Mouse (Mus musculus): ENCODE measurements at regions not wholly inside any gene's neighbourhood (a gene's known extent, or its start where the extent isn't known, plus 50 kb on each side); places are given as distances from the start of the nearest gene placed in this dataset.
A peak's percentile ranks its signal among the peaks of the same experiment; 100 is the strongest.

DNA sequence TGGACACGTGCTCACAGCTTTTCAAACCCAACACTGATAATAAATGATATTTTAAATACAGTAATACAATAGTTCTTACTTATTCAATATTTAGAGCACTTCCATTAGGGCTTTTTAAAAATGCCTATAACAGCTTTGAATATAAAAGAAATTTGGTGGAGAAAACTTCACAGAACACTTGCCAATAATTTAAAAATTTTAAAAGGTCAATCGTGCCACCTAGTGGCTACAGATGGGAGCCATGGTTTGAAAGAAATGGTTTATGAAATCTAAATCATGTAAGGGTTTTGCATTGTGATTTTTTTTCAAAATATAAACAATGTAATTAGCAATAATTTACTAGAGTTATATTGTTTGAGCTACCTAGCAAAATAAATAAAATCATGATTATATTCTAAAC lies 541.6 kb downstream of the Arl4a start:
- DNase-seq (ENCODE audit: low read depth, low spot score), result no peak
- TF ChIP-seq ZC3H11A (IDR thresholded peaks at IDR 0.05; ENCODE audit: borderline replicate concordance, low read depth, low read length) (0 out of 2 replicates have a peak, but pooled peaks have one; percentile 24), ZNF384 (IDR thresholded peaks at IDR 0.05; ENCODE audit: low read depth, low read length) (no peak)
- Histone ChIP-seq H3K9me3 (ENCODE audit: control insufficient read depth, insufficient read depth, low read depth, low read length) (no peaks in the 10 kb centered on the region), H3K9ac (ENCODE audit: insufficient read depth, low read depth, low read length, poor library complexity, severe bottlenecking) (no peak overlapping the region), H3K4me1 (ENCODE audit: control insufficient read depth in 2 of 2, insufficient read depth in 2 of 2, low read length in 2 of 2, poor library complexity in 1 of 2) (no peaks in the 10 kb centered on the region), H3K27ac (ENCODE audit: insufficient read depth, low read depth, low read length, poor library complexity, severe bottlenecking) (no peak overlapping the region), H3K4me3 (ENCODE audit: insufficient read depth in 1 of 2, low read depth in 1 of 2, low read length in 2 of 2, poor library complexity in 1 of 2, severe bottlenecking in 1 of 2) (no peak overlapping the region), H3K36me3 (ENCODE audit: control insufficient read depth, insufficient read depth, low read length, poor library complexity, severe bottlenecking) (no peaks in the 10 kb centered on the region)
- in situ Hi-C loops (cut with MboI; ENCODE audit: low sequenced_read_pairs in 2 of 2, unreplicated experiment in 2 of 2), result loop anchor here (25.0 kb wide), 3 partner anchors 434 to 1359 kb away; no protein-coding TSS in a partner anchor

- Histone ChIP-seq H3K27ac (ENCODE audit: insufficient read depth, low read depth, low read length, poor library complexity, severe bottlenecking) (no peak overlapping the region), H3K4me3 (ENCODE audit: insufficient read depth in 1 of 2, low read depth in 1 of 2, low read length in 2 of 2, poor library complexity in 1 of 2, severe bottlenecking in 1 of 2) (no peak overlapping the region), H3K9ac (ENCODE audit: insufficient read depth, low read depth, low read length, poor library complexity, severe bottlenecking) (no peak overlapping the region), H3K9me3 (ENCODE audit: control insufficient read depth, insufficient read depth, low read depth, low read length) (no peaks in the 10 kb centered on the region), H3K36me3 (ENCODE audit: control insufficient read depth, insufficient read depth, low read length, poor library complexity, severe bottlenecking) (no peaks in the 10 kb centered on the region), H3K4me1 (ENCODE audit: control insufficient read depth in 2 of 2, insufficient read depth in 2 of 2, low read length in 2 of 2, poor library complexity in 1 of 2) (no peaks in the 10 kb centered on the region)
- in situ Hi-C loops (cut with MboI; ENCODE audit: low sequenced_read_pairs in 2 of 2, unreplicated experiment in 2 of 2), result loop anchor here (25.0 kb wide), 3 partner anchors 431 to 1356 kb away; no protein-coding TSS in a partner anchor
- no peak for DNase-seq (ENCODE audit: low read depth, low spot score)
- no peak for TF ChIP-seq ZNF384 (IDR thresholded peaks at IDR 0.05; ENCODE audit: low read depth, low read length)
- TF ChIP-seq MAFK (IDR thresholded peaks at IDR 0.05; ENCODE audit: insufficient read depth, low read depth, low read length), result 0 out of 2 replicates have a peak, but pooled peaks have one; percentile 31
- TF ChIP-seq CHD2 (IDR thresholded peaks at IDR 0.05; ENCODE audit: low read depth, low read length), result no peak
Observed at GRCm38 (mm10) chr12:39493578-39494218, 544.1 kb downstream of the Arl4a start.

- in situ Hi-C loops (cut with MboI; ENCODE audit: low sequenced_read_pairs in 2 of 2, unreplicated experiment in 2 of 2), result loop anchor here (25.0 kb wide), 3 partner anchors 431 to 1356 kb away; no protein-coding TSS in a partner anchor
- Histone ChIP-seq H3K9me3 (ENCODE audit: control insufficient read depth, insufficient read depth, low read depth, low read length) (no peaks in the 10 kb centered on the region), H3K4me1 (ENCODE audit: control insufficient read depth in 2 of 2, insufficient read depth in 2 of 2, low read length in 2 of 2, poor library complexity in 1 of 2) (no peaks in the 10 kb centered on the region), H3K27ac (ENCODE audit: insufficient read depth, low read depth, low read length, poor library complexity, severe bottlenecking) (no peak overlapping the region), H3K9ac (ENCODE audit: insufficient read depth, low read depth, low read length, poor library complexity, severe bottlenecking) (no peak overlapping the region), H3K4me3 (ENCODE audit: insufficient read depth in 1 of 2, low read depth in 1 of 2, low read length in 2 of 2, poor library complexity in 1 of 2, severe bottlenecking in 1 of 2) (no peak overlapping the region), H3K36me3 (ENCODE audit: control insufficient read depth, insufficient read depth, low read length, poor library complexity, severe bottlenecking) (no peaks in the 10 kb centered on the region)
- no peak for DNase-seq (ENCODE audit: low read depth, low spot score)
- TF ChIP-seq MAFK (IDR thresholded peaks at IDR 0.05; ENCODE audit: insufficient read depth, low read depth, low read length) (no peak), HCFC1 (IDR thresholded peaks at IDR 0.05; ENCODE audit: borderline replicate concordance, insufficient read depth, low read length) (no peak), ZC3H11A (IDR thresholded peaks at IDR 0.05; ENCODE audit: borderline replicate concordance, low read depth, low read length) (no peak), CHD2 (IDR thresholded peaks at IDR 0.05; ENCODE audit: low read depth, low read length) (no peak), ZNF384 (IDR thresholded peaks at IDR 0.05; ENCODE audit: low read depth, low read length) (no peak)
Observed at GRCm38 (mm10) chr12:39493114-39493513, 544.7 kb downstream of the Arl4a start.

DNA sequence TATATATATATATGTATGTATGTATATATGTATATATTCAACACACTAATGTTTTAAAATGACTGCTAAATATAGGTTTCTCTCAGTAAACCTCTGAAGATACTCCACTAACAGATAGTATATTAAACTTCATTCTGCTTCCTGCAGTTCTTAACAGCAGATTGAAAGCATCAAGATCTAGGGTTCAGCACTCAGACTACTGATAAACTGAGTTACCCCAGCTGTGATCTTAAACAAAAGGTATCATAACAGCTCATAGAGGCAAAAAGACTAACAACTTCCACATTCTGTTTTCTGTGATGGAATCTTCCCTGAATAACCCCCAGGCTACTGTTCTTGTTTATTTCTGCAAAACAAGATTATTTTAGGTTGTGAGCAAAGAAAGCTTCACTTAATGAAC lies 564.8 kb downstream of the Arl4a start:
- H3K9ac ChIP-seq (ENCODE audit: insufficient read depth, low read depth, low read length, poor library complexity, severe bottlenecking), result no peak overlapping the region
- no peaks in the 10 kb centered on the region for H3K9me3 ChIP-seq (ENCODE audit: control insufficient read depth, insufficient read depth, low read depth, low read length)
- H3K4me1 ChIP-seq (ENCODE audit: control insufficient read depth in 2 of 2, insufficient read depth in 2 of 2, low read length in 2 of 2, poor library complexity in 1 of 2), result no peaks in the 10 kb centered on the region
- no peak for DNase-seq (ENCODE audit: low read depth, low spot score)
- in situ Hi-C loops (cut with MboI; ENCODE audit: low sequenced_read_pairs in 2 of 2, unreplicated experiment in 2 of 2), result no loop called here
- H3K27ac ChIP-seq (ENCODE audit: insufficient read depth, low read depth, low read length, poor library complexity, severe bottlenecking), result no peak overlapping the region
- no peaks in the 10 kb centered on the region for H3K36me3 ChIP-seq (ENCODE audit: control insufficient read depth, insufficient read depth, low read length, poor library complexity, severe bottlenecking)
- TF ChIP-seq ZNF384 (IDR thresholded peaks at IDR 0.05; ENCODE audit: low read depth, low read length) (no peak), ZC3H11A (IDR thresholded peaks at IDR 0.05; ENCODE audit: borderline replicate concordance, low read depth, low read length) (no peak), HCFC1 (IDR thresholded peaks at IDR 0.05; ENCODE audit: borderline replicate concordance, insufficient read depth, low read length) (no peak), MAFK (IDR thresholded peaks at IDR 0.05; ENCODE audit: insufficient read depth, low read depth, low read length) (no peak), CHD2 (IDR thresholded peaks at IDR 0.05; ENCODE audit: low read depth, low read length) (no peak)
- no peak overlapping the region for H3K4me3 ChIP-seq (ENCODE audit: insufficient read depth in 1 of 2, low read depth in 1 of 2, low read length in 2 of 2, poor library complexity in 1 of 2, severe bottlenecking in 1 of 2)
